Comparison of ENCODE assay signal across 31 mouse cellular contexts in genomic region chr19:59052053-59052452, GRCm38 (mm10). TPM values are rescaled to one million over a fixed set of nuclear protein-coding genes. Genes with fewer than 3 reads are reported as not detected.
A peak's percentile ranks its signal among the peaks of the same experiment; 100 is the strongest.
DNase-seq lines count a peak whose midpoint lies in the region; ATAC-seq and TF ChIP-seq lines count a peak whose summit lies in the region.
"Had no signal": no experiment of that assay in that cellular context is flagged by ENCODE, and none has a peak within 500 bp of the region (broad histone marks: within the 10 kb centered on the region; RNA-seq: fewer than 3 reads in every experiment).

No protein-coding gene starts in this region.

- no peak for ATAC-seq in forebrain, embryonic 12.5 days (ENCODE audit: low FRiP score)
- ATAC-seq in forebrain, embryonic 11.5 days (replicated peaks; ENCODE audit: low FRiP score): no peak
- ATAC-seq in forebrain, postnatal 0 days: no peak
- no peak for ATAC-seq in kidney, embryonic 15.5 days (replicated peaks; ENCODE audit: low FRiP score)
- ATAC-seq: hindbrain, postnatal 0 days; intestine, embryonic 16.5 days; midbrain, embryonic 16.5 days; Patski had no signal

- H3K27me3 ChIP-seq in forebrain, embryonic 12.5 days: peaks cover 6% of the 10 kb centered on the region; the same call in 1 of the 2 replicates
- no peaks in the 10 kb centered on the region for H3K27me3 ChIP-seq in forebrain, embryonic 11.5 days (ENCODE audit: control insufficient read depth, insufficient read depth, low read length)
- no peaks in the 10 kb centered on the region for H3K27me3 ChIP-seq in forebrain, postnatal 0 days (ENCODE audit: insufficient read depth, low read length)
- no peaks in the 10 kb centered on the region for H3K27me3 ChIP-seq in kidney, embryonic 15.5 days
- H3K27me3 ChIP-seq: embryonic facial prominence, embryonic 15.5 days; hindbrain, embryonic 12.5 days; limb, embryonic 12.5 days; liver, embryonic 15.5 days; Patski had no signal

- H3K9ac ChIP-seq in forebrain, embryonic 12.5 days: no peak overlapping the region
- H3K9ac ChIP-seq in forebrain, embryonic 11.5 days (ENCODE audit: low read length): no peak overlapping the region
- H3K9ac ChIP-seq in forebrain, postnatal 0 days: no peak overlapping the region
- no peak overlapping the region for H3K9ac ChIP-seq in kidney, embryonic 15.5 days
- H3K9ac ChIP-seq: embryonic facial prominence, embryonic 15.5 days; hindbrain, embryonic 12.5 days; limb, embryonic 12.5 days; liver, embryonic 15.5 days; lung, embryonic 14.5 days had no signal

- no peak overlapping the region for H3K4me2 ChIP-seq in forebrain, embryonic 12.5 days
- H3K4me2 ChIP-seq in forebrain, embryonic 11.5 days (ENCODE audit: low read depth, low read length, severe bottlenecking): no peak overlapping the region
- H3K4me2 ChIP-seq in forebrain, postnatal 0 days (ENCODE audit: low read depth): no peak overlapping the region
- H3K4me2 ChIP-seq in kidney, embryonic 15.5 days: no peak overlapping the region
- H3K4me2 ChIP-seq: embryonic facial prominence, embryonic 15.5 days; heart, embryonic 11.5 days; hindbrain, embryonic 12.5 days; limb, embryonic 12.5 days; liver, embryonic 15.5 days; lung, embryonic 14.5 days had no signal

- H3K4me1 ChIP-seq in forebrain, embryonic 12.5 days: peaks cover 26% of the 10 kb centered on the region
- H3K4me1 ChIP-seq in forebrain, embryonic 11.5 days (replicated peaks; ENCODE audit: control insufficient read depth, insufficient read depth, low read length): peaks cover 3% of the 10 kb centered on the region; the same call in 1 of the 2 replicates
- peaks cover 30% of the 10 kb centered on the region for H3K4me1 ChIP-seq in forebrain, postnatal 0 days (ENCODE audit: insufficient read depth)
- no peaks in the 10 kb centered on the region for H3K4me1 ChIP-seq in kidney, embryonic 15.5 days
- H3K4me1 ChIP-seq: embryonic facial prominence, embryonic 15.5 days; liver, embryonic 15.5 days had no signal

- TF ChIP-seq CTCF in forebrain, postnatal 0 days (IDR thresholded peaks at IDR 0.05; ENCODE audit: low read depth): no peak

- no peak for DNase-seq in forebrain, embryonic 11.5 days (ENCODE audit: low spot score)
- DNase-seq in layer of hippocampus, adult 11-12 months (ENCODE audit: low spot score): peak; percentile 45
- no peak for DNase-seq in layer of hippocampus, postnatal 36 days
- DNase-seq in brain, adult 2 months (ENCODE audit: low read depth, low spot score): peak; percentile 82
- DNase-seq in forebrain, postnatal 0 days: no peak
- no peak for DNase-seq in adrenal gland, adult 2 months
- DNase-seq: adrenal gland, postnatal 25 days; cerebellum, adult 2 months; cerebellum, postnatal 25 days; gastrocnemius, postnatal 10 days; heart, postnatal 36 days; kidney, adult 9 months; kidney, postnatal 14 days; lung, embryonic 14.5 days; lung, postnatal 14 days; right cerebral cortex, adult 18-20 months; spleen, adult 18-20 months; thymus, postnatal 25 days had no signal

- H3K9me3 ChIP-seq in forebrain, embryonic 12.5 days: no peaks in the 10 kb centered on the region
- no peaks in the 10 kb centered on the region for H3K9me3 ChIP-seq in forebrain, embryonic 11.5 days (ENCODE audit: control insufficient read depth, low read length)
- H3K9me3 ChIP-seq in forebrain, postnatal 0 days (ENCODE audit: low read length): no peaks in the 10 kb centered on the region
- no peaks in the 10 kb centered on the region for H3K9me3 ChIP-seq in kidney, embryonic 15.5 days (replicated peaks)
- H3K9me3 ChIP-seq: embryonic facial prominence, embryonic 10.5 days; embryonic facial prominence, embryonic 15.5 days; G1E; hindbrain, embryonic 12.5 days; limb, embryonic 12.5 days; liver, embryonic 15.5 days had no signal

- no peaks in the 10 kb centered on the region for H3K36me3 ChIP-seq in forebrain, embryonic 12.5 days (replicated peaks)
- no peaks in the 10 kb centered on the region for H3K36me3 ChIP-seq in forebrain, embryonic 11.5 days (ENCODE audit: control insufficient read depth, insufficient read depth, low read length)
- H3K36me3 ChIP-seq in forebrain, postnatal 0 days (ENCODE audit: insufficient read depth): 0 out of 2 replicates have a peak, but pooled peaks cover under 1% of the 10 kb centered on the region
- H3K36me3 ChIP-seq in kidney, embryonic 15.5 days: no peaks in the 10 kb centered on the region
- H3K36me3 ChIP-seq: embryonic facial prominence, embryonic 10.5 days; embryonic facial prominence, embryonic 15.5 days; G1E; hindbrain, embryonic 12.5 days; limb, embryonic 12.5 days; liver, embryonic 15.5 days had no signal

- H3K4me3 ChIP-seq in forebrain, embryonic 12.5 days (replicated peaks): no peak overlapping the region
- H3K4me3 ChIP-seq in forebrain, embryonic 11.5 days (ENCODE audit: low read depth, low read length): no peak overlapping the region
- no peak overlapping the region for H3K4me3 ChIP-seq in forebrain, postnatal 0 days (ENCODE audit: low read depth, low read length)
- no peak overlapping the region for H3K4me3 ChIP-seq in kidney, embryonic 15.5 days (replicated peaks)
- H3K4me3 ChIP-seq: embryonic facial prominence, embryonic 10.5 days; embryonic facial prominence, embryonic 15.5 days; hindbrain, embryonic 12.5 days; limb, embryonic 12.5 days; liver, embryonic 15.5 days had no signal

- 0 out of 2 replicates have a peak overlapping the region, but pooled peaks have one; percentile 38 for H3K27ac ChIP-seq in forebrain, embryonic 12.5 days
- H3K27ac ChIP-seq in forebrain, embryonic 11.5 days (ENCODE audit: low read depth, low read length): no peak overlapping the region
- 0 out of 2 replicates have a peak overlapping the region, but pooled peaks have one; percentile 31 for H3K27ac ChIP-seq in forebrain, postnatal 0 days (ENCODE audit: low read depth, low read length)
- no peak overlapping the region for H3K27ac ChIP-seq in kidney, embryonic 15.5 days
- H3K27ac ChIP-seq: embryonic facial prominence, embryonic 10.5 days; embryonic facial prominence, embryonic 15.5 days; hindbrain, embryonic 12.5 days; hindbrain, postnatal 0 days; limb, embryonic 12.5 days; liver, embryonic 15.5 days had no signal

- WGBS in forebrain, embryonic 12.5 days: 69% methylated on average over 4 of the region's 4 CpGs
- 73% methylated on average over 4 of the region's 4 CpGs for WGBS in forebrain, embryonic 11.5 days
- WGBS in forebrain, postnatal 0 days: 44% methylated on average over 4 of the region's 4 CpGs
- WGBS in kidney, embryonic 15.5 days: 75% methylated on average over 4 of the region's 4 CpGs

RNA-seq across cellular contexts. Expression of gene Shtn1, which starts 23.8 kb away (rescaled TPM):
- polyA plus RNA-seq in forebrain, embryonic 12.5 days (2016; fragmentation: Nextera tagmentation; extraction: Ambion mirVana): 11.2 and 14.2 TPM in 2 replicates
- 6.0 and 6.2 TPM in 2 replicates for polyA plus RNA-seq in forebrain, embryonic 11.5 days (2014; fragmentation: Nextera tagmentation; extraction: Ambion mirVana)
- total RNA-seq in layer of hippocampus, postnatal 36 days (2021): 10 to 100 TPM; 18.8 to 20.3 TPM
- 120 and 128 TPM in 2 replicates for total RNA-seq in forebrain, postnatal 0 days (2014; rRNA removed)
- polyA plus RNA-seq in forebrain, postnatal 0 days (2015; fragmentation: Nextera tagmentation; extraction: Ambion mirVana): 71.9 and 77.4 TPM in 2 replicates
- polyA plus RNA-seq in kidney, embryonic 15.5 days (2015; fragmentation: Nextera tagmentation; extraction: Ambion mirVana): 2.0 and 2.3 TPM in 2 replicates
- total RNA-seq in adrenal gland, adult 2 months (2021): 10 to 100 TPM; 19.8 to 20.5 TPM
- polyA plus RNA-seq in adrenal gland, adult 2 months (2012; rRNA removed): 1.9 and 2.5 TPM in 2 replicates
- polyA plus RNA-seq: G1E had no signal

Comparison
In these comparisons a context has a peak if more than half of its experiments do, and no peak if none do; other contexts are left out.
1. H3K27ac ChIP-seq: peak in forebrain, embryonic 12.5 days (single experiment) and forebrain, postnatal 0 days (single experiment); none in forebrain, embryonic 11.5 days (single experiment) and kidney, embryonic 15.5 days (single experiment).
2. DNase-seq: peak in layer of hippocampus, adult 11-12 months (single experiment) and brain, adult 2 months (single experiment); none in forebrain, embryonic 11.5 days (single experiment), layer of hippocampus, postnatal 36 days (0 of 2), forebrain, postnatal 0 days (single experiment) and adrenal gland, adult 2 months (single experiment).